Mouse (Mus musculus) heart, embryonic 16.5 days (tissue): Measurements from ENCODE around the gene Sgsh. TPM values are rescaled to one million over a fixed set of nuclear protein-coding genes. Genes with fewer than 3 reads are reported as not detected.

Experiments used
- ATAC-seq: fragments of 200-750 bp; cut with Nextera tagmentation; replicated peaks from 2 replicates; pipeline ENCODE4 v1.8.0; 2017; ENCODE audit warnings: moderate number of reproducible peaks; ENCODE audit not compliant: insufficient read depth, low FRiP score; ENCODE audit errors: extremely low read depth
- H3K27ac ChIP-seq: fragments of 300-500 bp; sonication (generic); 2 replicates; pipeline ENCODE4 v1.5.1; 2014; ENCODE audit warnings: mild to moderate bottlenecking, low read length, control low read depth, moderate library complexity
- H3K27me3 ChIP-seq: fragments of 300-500 bp; sonication (generic); 2 replicates; pipeline ENCODE4 v1.6.1; 2014; ENCODE audit warnings: low read length, mixed read lengths; ENCODE audit not compliant: control insufficient read depth, insufficient read depth
- H3K36me3 ChIP-seq: fragments of 300-500 bp; sonication (generic); 2 replicates; pipeline ENCODE4 v1.6.1; 2014; ENCODE audit not compliant: control insufficient read depth, insufficient read depth
- H3K4me1 ChIP-seq: fragments of 300-500 bp; sonication (generic); 2 replicates; pipeline ENCODE4 v1.6.1; 2014; ENCODE audit warnings: low read length, mixed read lengths; ENCODE audit not compliant: control insufficient read depth, insufficient read depth
- H3K4me2 ChIP-seq: fragments of 300-500 bp; sonication (generic); 2 replicates; pipeline ENCODE4 v1.6.1; 2014; ENCODE audit warnings: low read depth, mild to moderate bottlenecking, control low read depth, low read length
- H3K4me3 ChIP-seq: fragments of 300-500 bp; sonication (generic); 2 replicates; pipeline ENCODE4 v1.5.1; 2014; ENCODE audit warnings: mild to moderate bottlenecking, control low read depth, low read length
- H3K9ac ChIP-seq: fragments of 300-500 bp; sonication (generic); 2 replicates; pipeline ENCODE4 v1.6.1; 2014; ENCODE audit warnings: low read length, control low read depth
- H3K9me3 ChIP-seq: fragments of 300-500 bp; sonication (generic); replicated peaks from 2 replicates; pipeline ENCODE4 v1.6.1; 2016; ENCODE audit warnings: low read length; ENCODE audit not compliant: control insufficient read depth
- WGBS: fragments of 180-500 bp; shearing (Covaris S2); extraction: QIAGEN DNeasy Blood & Tissue Kit; methylation state at CpG from one replicate; pipeline ENCODE4 v1.1.7; 2014; 5-methylcytosine and 5-hydroxymethylcytosine counted together
- polyA plus RNA-seq: library from polyadenylated mRNA; unstranded; fragments of >200 nt; fragmentation: Nextera tagmentation; extraction: Ambion mirVana; gene quantifications from 2 replicates; pipeline ENCODE4 v1.2.1, GENCODE M21; 2015

Sgsh gene
- polyA plus RNA-seq, 1 experiment from 2014 or later: 4.7 TPM

GRCm38 (mm10) chr11:119331970-119332369 lies 23.4 kb downstream of the Sgsh start:
- no peaks in the 10 kb centered on the region for H3K27me3 ChIP-seq
- H3K27ac ChIP-seq: no peak overlapping the region
- no peaks in the 10 kb centered on the region for H3K36me3 ChIP-seq
- H3K4me2 ChIP-seq: no peak overlapping the region
- no peak for ATAC-seq
- no peak overlapping the region for H3K4me3 ChIP-seq
- WGBS: 29% methylated on average over 3 of the region's 3 CpGs
- no peak overlapping the region for H3K9ac ChIP-seq
- no peaks in the 10 kb centered on the region for H3K9me3 ChIP-seq
- H3K4me1 ChIP-seq: no peaks in the 10 kb centered on the region

- no peak overlapping the region for H3K27ac ChIP-seq
- ATAC-seq: no peak
- no peaks in the 10 kb centered on the region for H3K4me1 ChIP-seq
- no peak overlapping the region for H3K4me2 ChIP-seq
- H3K27me3 ChIP-seq: no peaks in the 10 kb centered on the region
- no peaks in the 10 kb centered on the region for H3K9me3 ChIP-seq
- 54% methylated on average over 4 of the region's 4 CpGs for WGBS
- no peaks in the 10 kb centered on the region for H3K36me3 ChIP-seq
- H3K4me3 ChIP-seq: no peak overlapping the region
- no peak overlapping the region for H3K9ac ChIP-seq
These were observed 24.7 kb downstream of the Sgsh start for GRCm38 (mm10) chr11:119330592-119330991.

GRCm38 (mm10) chr11:119325068-119325467 lies 30.3 kb downstream of the Sgsh start:
- Histone ChIP-seq H3K4me1 (no peaks in the 10 kb centered on the region), H3K9me3 (no peaks in the 10 kb centered on the region), H3K9ac (no peak overlapping the region), H3K4me3 (no peak overlapping the region), H3K36me3 (no peaks in the 10 kb centered on the region), H3K4me2 (no peak overlapping the region), H3K27ac (no peak overlapping the region), H3K27me3 (0 out of 2 replicates have a peak, but pooled peaks cover 3% of the 10 kb centered on the region)
- WGBS: 82% methylated on average over 1 of the region's 1 CpGs
- ATAC-seq: no peak

- Histone ChIP-seq H3K9ac (no peak overlapping the region), H3K4me2 (no peak overlapping the region), H3K9me3 (no peaks in the 10 kb centered on the region), H3K27me3 (0 out of 2 replicates have a peak, but pooled peaks cover 3% of the 10 kb centered on the region), H3K36me3 (no peaks in the 10 kb centered on the region), H3K4me1 (no peaks in the 10 kb centered on the region), H3K4me3 (no peak overlapping the region), H3K27ac (no peak overlapping the region)
- ATAC-seq: no peak
- WGBS: 71% methylated on average over 13 of the region's 13 CpGs
These were observed 32.8 kb downstream of the Sgsh start for GRCm38 (mm10) chr11:119322521-119322920.

- WGBS: 80% methylated on average over 4 of the region's 4 CpGs
- no peak overlapping the region for H3K27ac ChIP-seq
- H3K9ac ChIP-seq: no peak overlapping the region
- no peaks in the 10 kb centered on the region for H3K4me1 ChIP-seq
- H3K27me3 ChIP-seq: no peaks in the 10 kb centered on the region
- H3K4me3 ChIP-seq: no peak overlapping the region
- no peak for ATAC-seq
- H3K36me3 ChIP-seq: no peaks in the 10 kb centered on the region
- H3K4me2 ChIP-seq: no peak overlapping the region
- no peaks in the 10 kb centered on the region for H3K9me3 ChIP-seq
These were observed 38.6 kb downstream of the Sgsh start for GRCm38 (mm10) chr11:119316720-119317119.

- Histone ChIP-seq H3K4me3 (no peak overlapping the region), H3K9ac (no peak overlapping the region), H3K27ac (no peak overlapping the region), H3K27me3 (peaks cover 3% of the 10 kb centered on the region; the same call in 1 of the 2 replicates), H3K4me1 (no peaks in the 10 kb centered on the region), H3K9me3 (no peaks in the 10 kb centered on the region), H3K36me3 (no peaks in the 10 kb centered on the region), H3K4me2 (no peak overlapping the region)
- 72% methylated on average over 17 of the region's 17 CpGs for WGBS
- ATAC-seq: no peak
These were observed 40.9 kb downstream of the Sgsh start for GRCm38 (mm10) chr11:119314252-119314936.

GRCm38 (mm10) chr11:119310621-119311020 lies 44.7 kb downstream of the Sgsh start:
- no peak for ATAC-seq
- Histone ChIP-seq H3K9ac (no peak overlapping the region), H3K4me3 (no peak overlapping the region), H3K36me3 (no peaks in the 10 kb centered on the region), H3K27me3 (peaks cover 3% of the 10 kb centered on the region; the same call in 1 of the 2 replicates), H3K4me1 (peaks cover 14% of the 10 kb centered on the region), H3K27ac (no peak overlapping the region), H3K4me2 (no peak overlapping the region), H3K9me3 (no peaks in the 10 kb centered on the region)
- WGBS: 20% methylated on average over 10 of the region's 10 CpGs

GRCm38 (mm10) chr11:119307916-119308315 lies 47.4 kb downstream of the Sgsh start:
- Histone ChIP-seq H3K4me2 (no peak overlapping the region), H3K4me1 (peaks cover 14% of the 10 kb centered on the region), H3K27ac (no peak overlapping the region), H3K9ac (peak overlapping the region; percentile 38; the same call in 1 of the 2 replicates), H3K4me3 (no peak overlapping the region), H3K9me3 (no peaks in the 10 kb centered on the region), H3K27me3 (peaks cover 3% of the 10 kb centered on the region; the same call in 1 of the 2 replicates), H3K36me3 (no peaks in the 10 kb centered on the region)
- no peak for ATAC-seq
- WGBS: 22% methylated on average over 11 of the region's 11 CpGs

GRCm38 (mm10) chr11:119307658-119307867 lies 47.8 kb downstream of the Sgsh start, which contains the start of gene Card14:
Gene Card14, plus strand, starts transcription at chr11:119307768.
- Histone ChIP-seq H3K27me3 (peaks cover 5% of the 10 kb centered on the region; the same call in 1 of the 2 replicates), H3K27ac (peak within 1 kb of the TSS; percentile 83), H3K4me3 (no peak within 1 kb of the TSS), H3K4me2 (peak within 1 kb of the TSS; percentile 26), H3K36me3 (no peaks in the 10 kb centered on the region), H3K4me1 (peaks cover 14% of the 10 kb centered on the region), H3K9ac (peak within 1 kb of the TSS; percentile 46), H3K9me3 (no peaks in the 10 kb centered on the region)
- WGBS: 41% methylated on average over 1 of the region's 1 CpGs
- no peak for ATAC-seq
